Mouse (Mus musculus) lung, adult 2 months (tissue): ENCODE results near the gene Zfp638. TPM values are rescaled to one million over a fixed set of nuclear protein-coding genes. Genes with fewer than 3 reads are reported as not detected.

Source experiments
- DNase-seq: peaks from one replicate; pipeline ENCODE4 v3.0.0; 2022
- H3K4me1 ChIP-seq: fragments of 200-500 bp; 2 replicates; pipeline ENCODE4 v1.6.1; 2011; ENCODE audit warnings: low read length; ENCODE audit not compliant: control insufficient read depth, insufficient read depth
- H3K4me3 ChIP-seq: fragments of 200-500 bp; replicated peaks from 2 replicates; pipeline ENCODE3; 2011; ENCODE audit warnings: low read depth, mild to moderate bottlenecking, control low read depth, low read length; ENCODE audit errors: extremely low read depth
- CTCF ChIP-seq: fragments of 200-500 bp; IDR thresholded peaks from 2 replicates; pipeline ENCODE4 v1.5.1; 2011; ENCODE audit warnings: mild to moderate bottlenecking, low read length, control low read depth; ENCODE audit not compliant: insufficient read depth
- POLR2A ChIP-seq: fragments of 200-500 bp; IDR thresholded peaks from 2 replicates; pipeline ENCODE4 v1.6.1; 2011; ENCODE audit warnings: low read depth, mild to moderate bottlenecking, control low read depth, low read length, borderline replicate concordance; ENCODE audit errors: extremely low read depth
- WGBS: fragments of 180-500 bp; shearing (Covaris S2); methylation state at CpG from one replicate; pipeline ENCODE4 v1.1.7; 2018; 5-methylcytosine and 5-hydroxymethylcytosine counted together
- polyA plus RNA-seq: library from polyadenylated mRNA; depleted of rRNA; stranded (reverse); fragments of >200 nt; gene quantifications from 2 replicates; pipeline ENCODE4 v1.2.3, GENCODE M21; 2012

The Zfp638 gene
- polyA plus RNA-seq, 1 experiment, result 11.0 TPM

- 5% methylated on average over 4 of the region's 4 CpGs for WGBS
- TF ChIP-seq CTCF, result no peak
- H3K4me3 ChIP-seq, result no peak overlapping the region
- peak; percentile 24 for DNase-seq
- no peaks in the 10 kb centered on the region for H3K4me1 ChIP-seq
These were observed 12.9 kb downstream of the Zfp638 start for GRCm38 (mm10) chr6:83879815-83880214.

- TF ChIP-seq CTCF (no peak), POLR2A (no peak)
- DNase-seq, result no peak
- Histone ChIP-seq H3K4me1 (no peaks in the 10 kb centered on the region), H3K4me3 (no peak overlapping the region)
- WGBS, result 86% methylated on average over 3 of the region's 3 CpGs
These were observed 19.9 kb downstream of the Zfp638 start for GRCm38 (mm10) chr6:83886789-83887188.

- Histone ChIP-seq H3K4me1 (no peaks in the 10 kb centered on the region), H3K4me3 (no peak overlapping the region)
- no peak for DNase-seq
- 76% methylated on average over 1 of the region's 1 CpGs for WGBS
- no peak for TF ChIP-seq POLR2A
- no peak for TF ChIP-seq CTCF
These were observed 21.9 kb downstream of the Zfp638 start for GRCm38 (mm10) chr6:83888802-83889201.

GRCm38 (mm10) chr6:83890281-83891015, 23.5 kb downstream of the Zfp638 start:
- TF ChIP-seq POLR2A (no peak), CTCF (no peak)
- H3K4me1 ChIP-seq, result no peaks in the 10 kb centered on the region
- no peak overlapping the region for H3K4me3 ChIP-seq
- 55% methylated on average over 2 of the region's 2 CpGs for WGBS
- no peak for DNase-seq

GRCm38 (mm10) chr6:83891251-83891650, 24.3 kb downstream of the Zfp638 start:
- 72% methylated on average over 5 of the region's 5 CpGs for WGBS
- Histone ChIP-seq H3K4me3 (no peak overlapping the region), H3K4me1 (no peaks in the 10 kb centered on the region)
- DNase-seq, result no peak
- TF ChIP-seq CTCF (no peak), POLR2A (no peak)

- H3K4me1 ChIP-seq, result no peaks in the 10 kb centered on the region
- no peak for DNase-seq
- H3K4me3 ChIP-seq, result no peak overlapping the region
- TF ChIP-seq POLR2A (no peak), CTCF (no peak)
- WGBS, result 81% methylated on average over 2 of the region's 2 CpGs
These were observed 24.8 kb downstream of the Zfp638 start for GRCm38 (mm10) chr6:83891687-83892086.

GRCm38 (mm10) chr6:83893086-83893485, 26.2 kb downstream of the Zfp638 start:
- Histone ChIP-seq H3K4me3 (no peak overlapping the region), H3K4me1 (no peaks in the 10 kb centered on the region)
- no peak for DNase-seq
- TF ChIP-seq CTCF, result no peak
- no peak for TF ChIP-seq POLR2A
- WGBS, result 90% methylated on average over 1 of the region's 1 CpGs

- no peak for DNase-seq
- Histone ChIP-seq H3K4me1 (no peaks in the 10 kb centered on the region), H3K4me3 (no peak overlapping the region)
- WGBS, result 100% methylated on average over 1 of the region's 1 CpGs
- TF ChIP-seq POLR2A (no peak), CTCF (no peak)
These were observed 26.7 kb downstream of the Zfp638 start for GRCm38 (mm10) chr6:83893584-83893983.

- 62% methylated on average over 4 of the region's 4 CpGs for WGBS
- TF ChIP-seq POLR2A (no peak), CTCF (no peak)
- no peak for DNase-seq
- no peak overlapping the region for H3K4me3 ChIP-seq
- H3K4me1 ChIP-seq, result no peaks in the 10 kb centered on the region
These were observed 32.2 kb downstream of the Zfp638 start for GRCm38 (mm10) chr6:83899142-83899541.

- TF ChIP-seq CTCF (no peak), POLR2A (no peak)
- Histone ChIP-seq H3K4me3 (no peak overlapping the region), H3K4me1 (no peaks in the 10 kb centered on the region)
- WGBS, result 65% methylated on average over 1 of the region's 1 CpGs
- DNase-seq, result no peak
These were observed 38.4 kb downstream of the Zfp638 start for GRCm38 (mm10) chr6:83905276-83905675.

GRCm38 (mm10) chr6:83906659-83907058, 39.8 kb downstream of the Zfp638 start:
- Histone ChIP-seq H3K4me3 (no peak overlapping the region), H3K4me1 (no peaks in the 10 kb centered on the region)
- TF ChIP-seq POLR2A (no peak), CTCF (no peak)
- DNase-seq, result no peak
